Mouse (Mus musculus): ENCODE data around the gene Utp14b.

Utp14b gene

DNA sequence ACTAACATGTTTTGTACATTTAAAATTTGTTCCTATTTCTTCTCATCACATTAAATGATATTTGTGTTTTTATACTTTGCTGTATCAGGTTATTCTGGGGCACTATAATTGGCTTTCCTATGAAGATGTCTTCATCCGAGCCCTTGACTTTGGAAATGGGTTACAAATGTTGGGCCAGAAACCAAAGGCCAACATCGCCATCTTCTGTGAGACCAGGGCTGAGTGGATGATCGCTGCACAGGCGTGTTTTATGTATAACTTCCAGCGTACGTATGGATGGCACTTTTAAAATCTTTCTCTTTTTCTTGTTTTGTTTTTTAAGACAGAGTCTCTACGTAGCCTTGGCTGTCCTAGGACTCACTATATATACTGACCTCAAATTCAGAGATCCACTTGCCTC is 30.3 kb downstream of the Utp14b start:
- DNase-seq = no peak

DNA sequence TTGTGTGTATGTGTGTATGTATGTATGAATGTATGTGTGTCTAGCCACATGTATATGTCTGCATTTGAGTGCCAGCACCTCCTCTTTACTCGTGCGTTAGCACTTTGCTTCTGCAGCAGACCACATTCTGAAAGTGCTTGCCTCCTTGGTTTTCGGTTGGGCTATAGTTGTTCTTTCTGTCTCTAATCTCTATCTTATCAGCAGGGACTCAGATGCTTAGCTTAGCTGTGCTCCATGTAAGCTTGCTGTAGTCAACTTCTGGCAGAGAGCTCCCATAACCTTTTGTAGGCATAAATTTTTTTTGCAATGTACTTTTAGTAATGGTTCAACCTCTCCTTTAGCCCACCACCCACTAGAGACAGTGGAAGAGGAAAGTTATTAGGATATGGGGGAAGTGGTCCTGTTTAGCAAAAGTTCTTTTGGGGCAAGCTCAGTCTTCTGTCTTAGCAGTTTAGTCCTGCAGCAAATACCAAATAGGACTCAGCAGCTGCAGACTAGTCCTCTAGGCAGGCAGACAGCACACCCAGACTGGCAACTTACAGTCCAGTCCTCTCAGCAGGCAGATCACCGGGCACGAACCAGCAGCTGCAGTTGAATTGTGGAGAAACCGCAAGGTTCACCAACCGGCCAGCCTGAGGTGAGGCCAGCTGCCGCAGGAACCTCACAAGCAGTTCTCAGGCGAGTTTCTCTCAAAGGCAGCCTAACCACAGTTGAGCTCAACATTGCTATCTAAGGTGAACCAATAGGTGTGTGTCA is 36.8 kb downstream of the Utp14b start:
- DNase-seq = no peak

DNA sequence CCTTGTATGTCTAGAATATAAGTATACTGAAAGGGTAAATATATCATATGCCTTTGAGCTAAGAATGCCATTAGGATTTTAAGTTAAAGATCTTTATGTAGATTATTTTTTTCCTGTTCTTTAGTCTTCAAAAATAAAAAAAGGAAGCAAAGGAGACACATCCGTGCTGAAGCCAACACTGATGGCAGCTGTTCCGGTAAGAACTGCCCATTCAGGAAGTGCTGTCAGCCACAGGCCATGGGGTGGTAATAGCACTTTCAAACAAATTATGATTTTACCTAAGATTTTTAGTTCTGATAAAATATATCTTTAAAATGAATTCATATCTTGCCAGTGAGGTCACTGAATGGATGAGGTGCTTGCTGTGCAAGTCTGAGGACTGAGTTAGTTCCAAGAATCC is 38.5 kb downstream of the Utp14b start:
- DNase-seq = no peak

DNA sequence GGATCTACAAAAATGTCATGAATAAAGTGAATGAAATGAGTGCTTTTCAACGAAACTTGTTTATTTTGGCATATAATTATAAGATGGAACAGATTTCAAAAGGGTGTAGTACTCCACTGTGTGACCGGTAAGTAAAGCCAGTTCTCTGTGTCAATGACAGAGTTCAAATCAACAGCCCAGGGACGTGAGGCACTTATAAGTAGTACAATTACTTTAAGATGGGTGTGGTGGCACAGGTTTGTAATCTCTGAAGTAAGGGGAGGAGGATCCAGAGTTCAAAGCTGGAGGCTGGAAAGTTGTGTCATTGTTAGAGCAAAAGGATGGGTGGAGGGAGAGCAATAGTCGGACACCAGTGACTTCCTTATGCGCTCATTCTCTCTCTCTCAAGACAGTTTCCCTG is 39.1 kb downstream of the Utp14b start:
- DNase-seq = no peak

DNA sequence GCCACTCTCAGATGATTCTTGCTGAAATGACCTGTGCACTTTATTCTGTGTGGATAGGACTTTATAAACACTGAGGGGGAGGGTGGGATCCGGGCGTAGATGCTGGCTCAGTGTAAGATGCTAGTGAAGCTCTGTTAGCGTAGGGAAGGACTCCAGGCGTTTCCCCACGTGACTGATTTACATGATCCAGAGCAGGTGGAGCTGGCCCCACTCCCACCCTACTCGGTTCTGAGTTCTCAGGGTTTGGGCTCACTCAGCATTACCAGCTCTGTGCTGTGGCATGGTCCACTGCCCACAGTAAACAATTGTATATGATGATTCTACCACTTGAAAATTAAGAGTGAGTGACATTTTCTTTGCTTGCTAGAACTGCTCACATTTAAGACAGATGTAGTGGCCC is 40.3 kb downstream of the Utp14b start:
- DNase-seq = no peak

DNA sequence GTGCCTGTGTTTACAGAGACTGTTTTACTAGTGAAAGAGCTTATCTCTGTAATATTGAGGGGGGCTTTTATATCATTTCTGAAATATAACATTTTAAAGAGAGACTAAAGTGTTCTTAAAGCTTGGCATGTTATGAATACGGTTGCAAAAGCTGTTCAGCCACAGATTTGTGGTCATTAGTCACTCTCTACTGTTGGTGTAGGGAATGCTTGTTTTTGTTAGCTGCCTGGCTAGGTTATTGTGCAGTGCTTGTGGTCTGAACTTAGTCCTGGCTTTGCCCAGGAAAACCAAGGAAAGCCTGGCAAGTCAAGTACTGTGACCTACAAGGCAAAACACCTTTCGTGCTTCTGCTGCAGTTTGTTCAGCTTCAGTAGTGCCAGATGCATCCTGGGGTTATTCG is 43.9 kb downstream of the Utp14b start:
- DNase-seq = no peak

DNA sequence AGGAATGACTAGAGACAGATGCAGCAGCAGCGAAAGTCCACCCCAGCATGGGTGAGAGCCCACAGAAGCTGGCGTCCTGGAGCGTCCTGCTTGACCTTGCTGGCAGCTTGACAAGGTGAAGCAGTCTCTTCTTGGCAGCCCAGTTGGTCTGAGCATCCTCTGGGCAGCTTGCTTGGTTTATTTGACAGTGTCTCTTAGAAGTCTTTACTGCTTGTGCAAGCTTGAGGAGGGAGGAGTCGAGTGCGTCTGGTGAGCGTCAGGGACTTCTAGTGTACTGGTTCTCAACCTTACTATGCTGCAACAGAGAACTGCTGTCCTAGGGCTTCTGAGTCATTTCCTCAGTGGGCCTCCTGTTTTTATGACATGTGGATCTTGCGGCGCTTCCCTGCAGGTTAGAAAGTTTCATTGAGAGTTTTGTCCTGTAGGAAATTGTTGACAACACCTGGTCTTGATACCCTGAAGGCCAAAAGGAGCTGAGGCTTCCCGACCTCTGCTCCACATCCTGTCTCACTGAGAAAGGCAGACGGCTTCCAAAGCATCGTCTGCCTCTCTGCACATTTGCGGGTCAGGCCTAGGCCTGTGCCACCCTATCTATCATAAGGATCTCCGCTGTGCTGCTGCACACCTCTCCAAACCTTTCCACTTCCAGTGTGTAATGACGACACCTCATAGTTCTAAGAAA is 44.6 kb downstream of the Utp14b start:
- no peak for DNase-seq

DNA sequence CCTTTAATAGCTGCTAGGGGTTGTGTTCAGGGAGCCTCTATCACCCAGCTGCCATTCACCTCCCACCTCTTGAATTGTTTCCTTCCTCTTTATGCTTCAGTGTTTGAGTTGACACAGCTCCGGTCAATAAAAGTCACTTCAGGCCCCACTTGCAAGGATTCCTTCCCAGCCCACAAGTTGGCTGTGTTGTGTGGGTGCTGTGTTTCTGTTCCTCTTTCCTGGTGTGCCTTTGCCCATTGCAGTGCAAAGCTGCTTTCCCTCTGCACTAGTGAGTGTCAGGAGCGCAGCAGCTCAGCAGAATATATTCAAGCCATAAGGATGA is 45.1 kb downstream of the Utp14b start:
- DNase-seq = no peak

DNA sequence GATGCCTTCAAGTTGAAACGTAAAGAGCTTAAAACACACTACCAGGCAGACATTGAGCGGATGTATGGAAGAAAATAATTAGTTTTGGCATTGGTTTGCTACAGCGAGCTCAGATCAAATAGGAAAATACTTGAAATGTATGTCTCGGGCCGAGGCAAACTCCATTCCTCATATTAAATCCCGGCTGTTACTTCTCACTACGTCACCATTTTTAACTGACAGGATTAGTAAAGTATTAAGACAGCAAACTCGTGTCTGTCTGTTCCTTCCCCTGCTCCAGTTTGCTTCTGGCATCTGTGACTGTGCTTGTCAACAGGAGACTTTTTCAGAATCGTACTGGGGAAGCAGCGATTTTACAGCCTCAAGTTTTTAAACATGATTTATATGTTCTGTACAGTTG is 48.5 kb downstream of the Utp14b start:
- DNase-seq = no peak

DNA sequence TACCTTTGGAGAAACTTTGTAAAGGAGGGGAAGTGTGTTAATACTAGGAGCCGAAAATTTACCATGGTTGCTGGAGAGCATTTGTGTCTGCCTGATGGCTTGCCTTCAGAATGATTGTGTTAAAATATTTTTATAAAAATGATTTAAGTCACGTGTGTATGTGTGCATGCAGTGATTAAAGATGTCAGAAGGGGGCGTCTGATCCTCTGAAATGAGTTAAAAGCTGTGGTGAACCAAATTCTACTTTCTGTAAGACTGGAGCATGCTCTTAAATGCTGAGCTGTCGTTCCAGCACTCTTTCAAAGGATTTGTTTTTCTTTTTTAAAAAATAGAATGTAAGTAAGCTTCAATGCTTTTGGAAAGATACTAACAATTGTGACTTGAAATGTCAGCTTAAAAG is 49.4 kb downstream of the Utp14b start:
- peak in 1 of 2 experiments; percentile 30 for DNase-seq

DNA sequence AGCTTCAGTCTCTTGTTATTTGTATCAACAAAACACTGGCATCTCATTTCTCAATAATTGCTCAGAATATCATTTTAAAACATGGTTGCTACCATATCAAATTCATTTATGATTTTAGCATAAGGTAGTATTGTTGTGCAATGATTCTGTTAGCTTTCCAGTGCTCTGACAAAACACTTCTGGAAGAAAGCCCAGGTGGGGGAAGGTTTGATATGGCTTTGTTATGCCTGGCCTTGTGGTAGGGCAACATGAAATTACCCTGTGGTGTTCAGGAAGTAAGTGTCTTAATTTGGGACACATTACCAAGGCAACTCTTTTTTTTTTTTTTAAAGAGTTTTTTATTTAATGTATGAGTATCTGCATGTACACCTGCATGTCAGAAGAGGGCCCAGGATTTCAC is 52.2 kb downstream of the Utp14b start:
- no peak for DNase-seq

DNA sequence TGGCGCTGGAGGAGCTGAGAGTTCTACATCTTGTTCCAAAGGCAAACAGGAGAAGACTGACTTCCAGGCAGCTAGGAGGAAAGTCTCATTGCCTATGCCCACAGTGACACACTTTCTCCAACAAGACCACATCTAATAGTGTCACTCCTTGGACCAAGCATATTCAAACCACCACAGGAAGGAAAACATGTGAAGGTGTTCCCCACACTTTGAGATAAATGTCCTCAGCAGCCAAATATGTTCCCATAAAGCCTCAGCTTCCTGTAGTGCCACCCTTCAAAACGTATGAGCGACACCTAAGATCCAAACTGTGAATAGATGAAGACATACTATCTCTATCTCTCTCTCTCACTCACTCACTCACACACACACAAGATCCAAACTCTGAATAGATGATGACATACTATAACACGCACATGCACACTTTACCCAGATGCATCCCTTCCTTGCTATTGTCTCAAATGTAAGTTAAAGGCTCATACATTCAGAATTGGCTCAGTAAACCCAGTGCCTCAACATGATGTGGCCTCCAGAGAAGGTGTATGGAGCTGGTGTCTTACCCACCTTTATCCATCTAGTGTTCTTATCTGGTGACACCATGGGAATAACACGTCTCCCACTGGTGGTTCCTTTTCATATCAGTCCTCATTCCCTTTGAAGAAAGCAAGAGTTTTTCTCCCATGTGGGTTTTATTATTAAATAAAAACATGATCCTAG is 52.9 kb downstream of the Utp14b start:
- no peak for DNase-seq
